Mouse (Mus musculus) lung, postnatal 10 days (tissue): ENCODE results near the gene Zbtb41.
A peak's percentile ranks its signal among the peaks of the same experiment; 100 is the strongest.
"Not testable (repeated sequence)": the region's sequence is repeated elsewhere in the genome, so short reads cannot be mapped to it uniquely, and the experiment has no call there.

Experiments used
- DNase-seq: peaks from one replicate; pipeline ENCODE4 v3.0.0; 2021

The Zbtb41 gene

DNA sequence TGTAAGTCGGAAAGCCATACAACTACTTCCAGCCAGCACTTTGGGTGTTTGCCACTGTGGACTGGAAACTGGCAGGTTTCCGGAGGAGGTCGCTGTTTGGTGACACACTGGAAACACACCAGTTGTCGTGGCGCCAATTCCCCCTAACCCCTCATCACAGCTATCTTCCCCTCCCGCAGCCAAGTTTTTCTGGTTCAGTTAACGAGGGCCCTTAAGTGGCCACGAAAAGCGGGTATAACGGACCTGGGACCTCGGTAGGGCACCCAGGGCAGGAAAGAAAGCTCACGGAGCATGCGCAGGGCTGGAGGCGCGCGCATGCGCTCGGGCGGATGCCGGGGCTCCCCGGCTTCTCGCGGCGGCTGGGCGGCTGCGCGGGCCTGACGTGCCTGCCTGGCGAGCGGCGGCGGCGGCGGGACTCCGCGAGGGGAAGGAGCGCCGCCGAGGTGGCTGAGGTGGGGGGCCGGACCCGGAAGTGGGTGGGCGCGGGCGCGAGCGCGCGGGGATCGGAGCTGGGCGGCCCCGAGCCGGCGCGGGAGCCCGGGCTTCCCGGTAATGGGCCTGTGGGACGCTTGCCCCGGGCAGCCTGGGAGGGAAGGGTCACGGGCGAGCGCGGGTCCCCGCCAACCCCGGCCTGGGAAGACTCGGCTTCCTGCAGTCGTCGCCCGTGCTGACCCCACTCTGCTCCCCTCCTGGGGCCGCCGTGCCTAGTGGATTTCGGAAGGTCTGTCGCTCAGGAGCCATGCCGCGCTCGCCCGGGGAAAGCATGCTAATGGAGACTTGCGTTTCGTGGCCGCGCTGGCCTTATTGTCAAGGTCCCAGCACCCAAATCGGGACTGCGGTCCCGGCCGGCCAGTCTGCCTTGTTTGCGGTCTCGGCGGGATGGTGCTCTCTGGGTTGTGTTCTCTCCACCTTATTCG, at the start of gene Zbtb41:
TSS of gene Zbtb41 (plus strand) at position 414 of the 917 bp plus-strand sequence.
- DNase-seq, result peak; percentile 90

DNA sequence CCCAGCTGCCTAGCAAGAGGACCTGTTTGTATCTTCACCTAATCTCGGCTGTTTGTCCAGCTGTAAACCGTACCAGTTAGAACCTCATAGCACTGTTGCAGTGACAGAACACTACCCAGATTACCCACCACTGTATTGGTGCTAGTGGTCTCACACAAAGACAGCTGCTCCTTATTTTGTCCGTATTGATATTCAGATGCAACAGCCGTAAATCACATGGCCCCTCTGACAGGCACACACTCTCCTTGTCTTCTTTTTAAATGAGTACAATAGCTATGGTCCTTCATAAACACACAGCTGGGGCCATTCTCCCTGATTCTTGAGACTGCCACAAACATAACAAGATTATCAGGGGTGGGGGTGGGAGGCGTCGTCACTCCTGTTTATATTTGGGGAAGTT, 46.2 kb upstream of the Zbtb41 start:
- DNase-seq, result no peak

DNA sequence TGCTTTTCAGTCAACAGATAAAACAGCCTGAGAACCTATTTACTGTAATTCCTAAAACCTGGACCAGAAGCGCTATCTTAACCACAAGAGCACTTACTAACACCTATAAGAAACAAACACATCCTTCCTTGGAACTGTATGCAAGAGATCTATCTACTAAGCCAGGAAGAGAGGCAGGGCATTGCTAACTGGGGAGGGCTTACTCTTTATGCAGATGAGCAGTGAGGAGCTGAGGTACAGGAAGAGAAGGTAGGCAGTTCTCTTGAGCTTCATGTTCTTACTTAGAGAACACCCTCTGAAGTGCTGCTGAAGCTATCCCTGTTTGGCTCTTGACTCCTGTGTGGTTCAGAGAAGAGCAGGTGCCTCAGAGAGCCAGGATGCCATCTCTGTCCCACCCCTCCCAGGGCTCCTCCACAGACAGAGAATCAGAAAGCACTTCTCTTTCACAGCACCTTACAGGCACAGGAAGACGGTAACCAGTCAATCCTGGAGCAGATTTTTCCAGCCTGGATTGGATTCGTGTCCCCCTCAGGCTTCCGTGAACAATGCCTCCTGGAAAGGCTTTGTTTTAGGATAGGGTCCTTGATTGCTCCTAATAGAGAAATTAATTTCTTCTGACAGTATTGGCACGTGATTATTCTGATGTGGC, 45.3 kb upstream of the Zbtb41 start, which contains the start of gene Crb1:
TSS of gene Crb1 (minus strand) at position 463 of the 649 bp plus-strand sequence.
- DNase-seq, result no peak

DNA sequence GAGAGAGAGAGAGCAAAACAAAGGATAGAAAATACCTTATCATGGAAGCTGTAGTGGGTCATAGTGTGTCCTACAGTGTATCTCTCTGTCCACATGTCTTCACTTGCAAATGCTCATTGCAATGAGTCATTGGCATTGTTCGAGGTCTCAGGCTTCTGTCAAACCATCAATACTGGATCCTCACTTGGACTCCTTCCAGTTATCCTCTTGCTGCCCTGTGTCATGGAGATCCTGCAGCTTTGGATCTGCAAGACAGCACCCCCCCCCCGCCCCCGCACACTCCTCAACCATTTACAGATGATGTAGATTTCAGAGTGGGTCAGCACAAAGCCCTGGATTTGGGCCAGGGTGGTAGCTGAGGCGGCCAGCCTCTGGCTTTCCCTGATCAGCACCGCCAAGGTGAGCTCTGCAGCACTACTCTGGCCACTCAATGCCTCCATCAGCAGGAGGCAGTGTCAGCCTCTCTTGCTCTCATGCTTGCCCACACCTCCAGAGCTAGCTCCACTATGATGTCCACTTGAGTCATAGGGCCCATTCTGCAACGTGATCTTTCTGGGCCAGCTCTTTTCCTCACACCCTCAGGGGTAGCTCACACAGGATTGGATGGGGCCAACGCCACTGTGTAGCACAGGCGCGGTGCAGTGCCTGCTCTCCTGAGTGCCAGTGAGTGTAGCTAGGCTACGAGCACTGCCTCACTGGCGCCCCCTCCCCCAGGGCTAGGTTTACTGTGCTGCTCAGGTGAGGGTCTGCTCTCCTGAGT, 43.0 kb upstream of the Zbtb41 start:
- DNase-seq, result no peak

DNA sequence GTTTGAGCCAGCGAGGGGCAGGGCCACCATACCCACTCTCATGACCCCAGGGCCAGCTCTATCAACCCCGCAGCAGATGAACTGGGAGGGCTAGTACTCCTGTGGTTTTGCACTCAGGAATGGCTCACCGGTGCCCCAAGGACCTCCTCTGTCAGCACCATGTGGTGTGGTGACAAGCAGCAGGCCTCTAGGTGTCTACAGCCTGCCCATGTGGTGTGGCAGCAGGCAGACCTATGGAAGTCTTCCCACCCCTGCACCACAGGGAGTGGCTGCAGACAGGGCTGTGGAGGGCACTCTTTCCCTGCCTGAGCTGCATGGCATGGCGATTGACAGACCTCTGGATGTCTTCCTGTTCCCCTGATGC, 42.5 kb upstream of the Zbtb41 start:
- DNase-seq, result no peak

DNA sequence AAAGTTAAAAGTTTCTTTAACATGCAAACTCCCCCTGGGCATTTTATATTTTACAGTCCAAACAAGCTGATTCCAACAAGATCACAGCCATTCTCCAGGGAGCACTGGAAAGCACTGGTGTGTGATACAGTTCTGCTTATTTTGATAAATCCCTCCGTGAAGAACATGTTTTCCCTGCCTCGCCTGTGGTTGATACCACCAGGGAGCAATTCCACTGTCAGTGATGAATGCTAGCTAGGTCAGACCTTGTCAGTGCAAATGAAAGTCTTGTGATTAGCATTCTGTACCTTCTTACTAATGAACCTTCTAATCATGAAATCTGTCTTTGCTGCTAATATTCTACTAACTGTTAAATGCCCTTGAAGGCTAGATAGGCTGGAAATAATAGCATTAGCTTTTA, 30.3 kb upstream of the Zbtb41 start:
- no peak for DNase-seq

DNA sequence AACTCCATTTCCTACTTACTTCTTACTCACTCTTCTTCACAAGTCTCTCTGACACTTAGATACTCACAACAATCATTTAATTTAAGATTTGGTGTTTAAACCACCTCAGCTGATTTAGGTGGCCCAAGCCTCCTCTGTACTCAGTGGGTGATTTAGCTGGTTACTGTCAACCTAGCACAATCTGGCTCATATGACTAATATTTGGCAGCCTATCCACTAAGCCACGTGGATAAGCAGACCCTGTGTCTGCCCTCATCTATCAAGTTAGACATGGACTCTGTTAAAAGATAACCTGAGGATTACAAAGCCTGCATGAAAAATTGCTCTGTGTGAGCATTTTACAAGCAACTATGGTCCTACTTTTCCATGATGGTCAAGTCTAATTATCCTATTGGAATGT, 25.5 kb upstream of the Zbtb41 start:
- no peak for DNase-seq

DNA sequence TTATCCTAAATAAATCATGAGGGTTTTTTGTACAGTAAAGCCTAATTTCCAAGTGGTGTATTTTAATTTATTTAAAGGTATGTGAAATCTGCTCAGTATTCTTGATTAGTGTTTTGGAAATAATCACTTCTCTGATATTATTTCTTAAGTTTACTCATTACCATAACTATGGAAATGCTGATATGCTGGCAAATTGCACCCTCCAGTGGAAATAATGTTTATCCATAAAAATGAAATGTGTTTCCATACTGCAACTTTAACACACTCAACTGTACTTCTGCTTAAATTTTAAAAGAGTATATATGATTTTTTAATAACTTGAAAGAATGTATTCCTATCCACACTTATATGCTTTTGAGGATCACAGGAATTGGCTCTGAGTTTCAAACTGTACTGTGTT, 16.3 kb upstream of the Zbtb41 start:
- DNase-seq, result no peak

DNA sequence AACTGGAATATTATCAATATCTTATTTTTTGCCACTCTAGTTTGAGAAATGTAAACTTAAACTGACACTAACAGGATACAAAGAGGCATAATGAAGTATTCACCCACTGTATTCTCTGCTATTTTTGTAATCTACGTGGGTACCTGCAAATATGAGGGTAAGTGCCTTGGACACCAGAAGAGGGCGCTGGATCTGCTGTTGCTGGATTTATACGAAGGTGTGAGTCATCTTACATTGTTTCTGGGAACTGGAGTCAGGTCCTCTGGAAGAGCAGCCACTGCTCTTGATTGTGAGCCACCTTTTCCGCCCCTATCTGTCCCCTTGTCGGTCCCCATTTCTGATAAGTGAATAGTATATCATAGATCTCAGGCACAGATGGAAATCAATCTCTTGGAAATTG, 14.4 kb upstream of the Zbtb41 start:
- DNase-seq, result no peak

DNA sequence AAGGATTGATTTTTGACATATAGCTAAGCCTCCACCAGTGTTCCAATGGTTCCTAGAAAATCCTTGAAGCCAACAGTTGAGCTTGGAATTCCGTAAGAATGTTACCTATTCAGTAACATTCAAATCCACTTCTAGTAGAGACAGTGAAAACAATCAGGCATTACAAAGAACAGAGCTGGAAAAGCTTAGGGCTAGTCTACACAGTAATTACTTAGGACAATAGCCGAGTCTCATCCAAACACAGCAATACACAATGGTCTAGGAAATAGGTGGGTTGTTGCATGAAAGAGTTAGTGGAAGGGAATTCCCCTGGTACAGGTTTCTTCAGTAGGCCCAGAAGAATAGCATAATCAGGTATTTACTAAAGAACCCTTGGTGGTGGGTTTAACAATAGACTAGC, 9.7 kb upstream of the Zbtb41 start:
- not testable (repeated sequence) for DNase-seq

DNA sequence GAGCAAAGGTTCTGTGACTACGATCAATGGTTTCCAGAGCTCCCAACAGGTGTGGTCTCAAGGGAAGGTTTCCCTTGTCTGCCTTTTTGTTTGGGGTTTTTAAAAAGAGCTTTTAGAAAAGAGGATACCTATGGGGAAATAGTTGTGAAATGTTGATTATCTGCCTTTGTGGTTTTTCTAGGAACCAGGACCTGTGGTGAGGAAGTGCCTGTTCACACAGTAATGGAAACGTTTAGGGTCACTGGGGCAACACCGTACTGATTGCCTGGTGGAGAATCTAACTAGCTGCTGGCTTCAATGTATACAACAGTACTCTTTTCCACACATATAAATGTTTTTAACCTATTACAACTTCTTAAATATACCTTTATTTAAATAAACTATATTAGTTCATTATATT, 8.6 kb upstream of the Zbtb41 start:
- DNase-seq, result no peak

DNA sequence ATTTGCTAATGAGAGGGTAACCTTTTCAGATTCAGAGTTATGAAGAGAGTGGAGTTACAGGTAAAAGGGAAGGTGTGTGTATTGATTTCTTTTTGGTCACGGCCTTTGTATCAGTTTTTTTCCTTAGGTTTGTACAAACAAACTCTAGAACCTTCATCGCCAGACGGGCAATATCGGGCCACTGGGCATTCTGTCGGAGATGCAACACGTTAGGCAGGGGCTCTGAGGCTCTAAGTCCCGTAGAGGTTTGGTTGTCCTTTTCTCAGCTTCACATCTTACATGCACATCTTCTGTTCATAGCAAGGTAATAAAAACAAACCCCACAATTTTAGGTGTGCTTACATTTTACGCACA, 590 bp upstream of the Zbtb41 start:
- DNase-seq, result no peak

DNA sequence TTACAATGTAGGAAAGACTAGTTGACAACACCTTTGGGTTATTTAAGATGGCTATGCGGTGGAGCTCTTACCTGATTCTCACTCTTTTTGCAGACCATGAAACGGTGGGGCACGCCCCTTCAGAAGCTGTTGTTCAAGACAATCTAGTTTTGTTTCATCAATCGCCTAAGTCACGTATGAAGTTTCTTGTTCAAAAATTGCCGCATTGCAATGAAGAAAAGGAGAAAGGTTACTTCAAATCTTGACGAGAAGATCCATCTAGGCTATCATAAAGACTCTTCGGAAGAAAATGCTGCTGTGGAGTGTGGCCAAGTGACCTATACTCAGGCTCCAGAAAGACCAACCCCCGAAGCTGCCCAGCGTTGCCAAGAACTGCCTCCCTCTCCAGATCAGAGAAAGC, 853 bp downstream of the Zbtb41 start:
- peak; percentile 11 for DNase-seq

DNA sequence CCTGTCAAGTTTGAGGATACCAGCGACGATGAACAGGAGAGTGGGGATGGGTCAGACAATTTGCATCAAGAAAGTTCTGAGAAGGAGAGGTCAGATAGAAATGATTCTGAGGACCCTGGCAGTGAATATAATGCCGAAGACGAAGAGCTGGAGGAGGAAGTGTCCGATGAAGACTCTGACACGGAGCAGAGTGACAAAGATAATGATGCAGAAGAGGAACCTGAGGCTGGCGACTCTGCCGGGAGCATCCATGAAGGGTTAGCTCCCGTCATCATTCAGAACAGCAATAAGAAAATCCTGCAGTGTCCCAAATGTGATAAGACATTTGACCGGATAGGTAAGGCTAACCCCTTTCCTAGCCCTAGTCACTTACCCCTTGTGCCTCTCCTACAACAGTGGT, 1.8 kb downstream of the Zbtb41 start:
- no peak for DNase-seq

DNA sequence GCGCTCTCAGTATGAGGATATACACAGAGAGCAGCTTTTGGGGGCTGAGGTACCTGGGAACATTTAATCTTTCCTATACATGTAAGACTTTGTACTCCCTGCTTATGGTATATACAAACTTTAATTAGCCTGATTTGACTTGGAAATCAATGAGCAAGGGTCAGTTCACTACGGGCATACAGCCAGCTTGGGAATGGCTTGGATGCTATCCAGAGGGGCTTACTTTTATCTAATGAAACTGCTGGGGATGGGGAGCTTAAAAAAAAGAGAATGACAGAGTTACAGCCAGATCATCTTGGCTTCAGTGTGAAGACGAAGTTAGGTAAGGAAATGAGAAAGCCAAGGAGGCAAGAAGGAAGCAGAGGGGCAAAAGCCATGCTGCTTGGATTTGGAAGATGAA, 2.9 kb downstream of the Zbtb41 start:
- DNase-seq, result no peak

DNA sequence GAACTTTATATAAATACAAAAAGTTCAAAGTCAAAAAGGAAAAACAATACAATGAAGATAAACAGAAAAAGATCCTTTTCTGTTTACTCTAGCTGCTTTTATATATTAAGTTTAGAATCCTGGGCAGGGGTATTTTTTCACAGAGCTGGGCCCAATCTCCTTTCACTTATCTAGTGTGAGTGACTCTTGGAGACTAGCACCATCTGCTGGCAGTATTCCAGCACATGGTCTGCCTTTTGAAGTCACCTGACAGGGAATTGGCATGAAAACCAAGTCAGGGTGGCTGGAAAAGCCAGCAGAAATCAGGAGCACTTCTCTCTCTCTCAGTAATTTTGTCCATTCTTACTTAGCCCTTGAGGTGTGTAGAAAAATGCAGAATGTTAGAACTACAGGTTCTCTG, 16.3 kb downstream of the Zbtb41 start:
- DNase-seq, result peak; percentile 27

DNA sequence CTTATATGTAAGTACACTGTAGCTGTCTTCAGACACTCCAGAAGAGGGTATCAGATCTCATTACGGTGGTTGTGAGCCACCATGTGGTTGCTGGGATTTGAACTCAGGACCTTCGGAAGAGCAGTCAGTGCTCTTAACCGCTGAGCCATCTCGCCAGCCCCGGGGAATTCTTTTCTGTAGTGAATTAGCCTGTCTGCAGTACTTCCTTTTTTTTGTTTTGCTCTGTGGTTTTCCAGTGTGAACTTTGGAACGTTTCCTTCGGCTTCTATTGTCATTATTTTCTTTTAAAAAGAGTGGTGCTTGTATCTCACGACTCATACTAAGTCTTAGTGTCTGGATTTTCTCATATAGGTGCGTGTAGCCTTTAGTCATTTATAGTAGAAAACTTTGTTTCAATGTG, 21.0 kb downstream of the Zbtb41 start:
- not testable (repeated sequence) for DNase-seq

DNA sequence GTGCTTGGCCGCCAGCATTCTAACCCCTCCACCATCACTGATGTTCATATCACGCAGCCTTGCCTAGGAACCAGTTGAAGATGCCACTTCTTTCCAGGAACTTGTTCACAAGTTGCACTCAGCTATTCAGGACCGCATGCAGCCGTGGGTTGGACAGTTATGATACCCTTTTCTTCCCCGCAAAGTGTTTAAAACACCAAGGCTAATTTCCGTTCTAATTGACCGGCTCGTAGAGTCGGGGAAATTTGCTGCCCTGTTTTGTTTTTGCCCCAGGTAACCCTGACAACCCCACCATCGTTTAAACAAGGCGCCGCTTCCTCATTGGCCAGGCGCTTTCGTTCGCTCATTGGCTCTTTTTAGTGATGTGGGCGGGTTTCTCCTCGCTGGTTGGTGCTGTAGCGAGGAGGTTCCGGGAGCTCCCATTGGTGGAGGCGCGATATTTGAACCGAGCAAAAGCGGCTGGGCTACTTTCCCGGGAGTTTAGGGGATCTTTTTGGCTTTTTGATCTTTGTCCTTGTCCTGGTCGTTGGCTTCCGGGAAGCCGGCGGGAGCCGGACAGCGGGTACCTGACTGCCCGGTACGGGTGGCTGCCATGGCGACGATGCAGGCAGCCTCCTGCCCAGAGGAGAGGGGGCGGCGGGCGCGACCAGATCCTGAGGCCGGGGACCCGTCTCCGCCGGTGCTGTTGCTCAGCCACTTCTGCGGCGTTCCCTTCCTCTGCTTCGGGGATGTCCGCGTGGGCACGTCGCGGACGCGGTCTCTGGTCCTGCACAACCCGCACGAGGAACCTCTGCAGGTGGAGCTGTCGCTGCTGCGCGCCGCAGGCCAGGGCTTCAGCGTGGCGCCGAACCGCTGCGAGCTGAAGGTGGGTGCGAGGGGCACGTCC, 32.5 kb downstream of the Zbtb41 start, which contains the start of gene Aspm:
TSS of gene Aspm (plus strand) at position 433 of the 886 bp plus-strand sequence.
- peak; percentile 95 for DNase-seq

DNA sequence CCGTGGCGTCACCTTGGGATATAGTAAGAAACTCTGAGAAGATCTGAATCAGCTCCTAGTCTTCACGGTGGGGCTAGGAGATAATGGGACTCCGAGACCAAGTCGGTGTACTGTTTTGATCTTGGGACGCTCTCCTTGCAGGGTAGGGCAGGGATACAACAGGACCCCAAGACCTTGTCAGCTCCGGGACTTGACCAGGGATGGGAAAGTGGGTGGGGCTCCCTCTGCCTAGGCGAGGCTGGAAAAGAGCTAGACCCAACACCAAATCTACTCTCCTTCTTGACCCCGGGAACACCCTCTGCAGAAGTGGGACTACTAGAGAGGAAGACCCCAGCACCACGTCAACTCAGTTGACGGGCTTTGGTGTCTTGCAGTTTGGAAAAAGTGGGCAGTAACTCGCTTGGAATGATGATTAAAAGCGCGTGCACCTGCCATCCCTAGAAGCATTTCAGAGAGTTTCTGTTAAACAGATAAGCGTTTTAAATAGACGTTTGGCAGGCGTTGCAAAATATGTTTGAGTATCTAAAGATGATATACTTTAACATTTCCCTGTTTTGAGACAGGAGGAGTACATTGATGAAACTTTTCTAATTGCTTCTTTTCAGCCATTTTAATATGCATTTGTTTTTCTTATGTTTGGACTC, 33.3 kb downstream of the Zbtb41 start:
- DNase-seq, result peak; percentile 2

DNA sequence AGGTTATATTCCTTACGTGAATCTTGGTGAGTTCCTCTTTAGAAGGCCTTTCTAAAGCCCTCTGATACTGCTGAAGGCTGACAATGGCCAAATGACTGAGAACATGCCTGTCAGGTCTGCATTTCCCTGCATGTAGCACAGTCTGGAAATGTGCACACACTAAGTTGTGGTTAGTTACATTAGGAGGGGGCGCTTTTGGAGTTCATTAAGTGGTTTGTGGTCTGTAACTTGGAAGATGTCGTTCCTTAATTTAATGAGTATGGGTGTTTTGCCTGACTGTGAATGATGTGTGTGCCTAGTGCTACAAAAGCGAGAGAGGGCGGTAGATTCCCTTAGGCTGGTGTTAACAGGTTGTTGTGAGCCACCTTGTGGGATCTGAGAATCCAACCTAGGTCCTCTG, 38.7 kb downstream of the Zbtb41 start:
- no peak for DNase-seq

DNA sequence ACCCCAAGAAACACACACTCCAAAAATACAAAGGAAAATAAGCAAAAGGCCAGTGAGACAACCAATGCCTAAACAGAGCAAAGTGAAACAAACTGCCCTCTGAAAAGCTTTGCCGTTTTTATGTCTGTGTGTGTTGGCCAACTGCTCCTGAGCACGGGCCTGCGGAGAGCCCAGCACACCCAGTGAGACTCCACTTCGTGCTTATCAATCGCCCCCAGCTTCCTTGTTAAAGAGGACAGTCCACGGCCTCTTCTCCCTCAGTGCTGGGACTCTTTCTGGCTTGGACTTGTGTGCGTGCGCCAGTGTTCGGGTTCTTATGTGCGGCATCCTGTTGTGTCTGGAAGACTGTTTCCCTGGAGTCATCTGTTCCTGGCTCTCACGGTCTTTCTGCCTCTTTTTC, 43.8 kb downstream of the Zbtb41 start:
- DNase-seq, result no peak

DNA sequence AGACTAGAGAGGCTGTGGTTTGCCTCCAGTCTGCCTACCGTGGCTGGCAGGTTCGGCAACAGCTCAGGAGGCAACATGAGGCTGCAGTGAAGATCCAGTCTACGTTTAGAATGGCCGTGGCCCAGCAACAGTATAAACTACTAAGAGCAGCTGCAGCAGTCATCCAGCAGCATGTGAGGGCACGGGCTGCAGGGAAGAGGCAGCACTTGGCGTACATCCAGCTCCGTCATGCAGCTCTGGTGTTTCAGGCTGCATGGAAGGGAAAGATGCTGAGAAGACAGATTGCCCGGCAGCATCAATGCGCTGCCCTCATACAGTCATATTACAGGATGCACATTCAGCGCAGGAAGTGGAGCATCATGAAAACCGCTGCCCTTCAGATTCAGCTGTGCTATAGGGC, 56.8 kb downstream of the Zbtb41 start:
- DNase-seq, result peak; percentile 2
